8 mouse cellular contexts compared by ENCODE assay signal in genomic region chr11:17052476-17053049, GRCm38 (mm10). TPM values are rescaled to one million over a fixed set of nuclear protein-coding genes. Genes with fewer than 3 reads are reported as not detected.
DNase-seq lines count a peak whose midpoint lies in the region; ATAC-seq and TF ChIP-seq lines count a peak whose summit lies in the region.

No protein-coding gene starts in this region.

- no peak for ATAC-seq in limb, embryonic 13.5 days (ENCODE audit: low FRiP score, low read depth)

- H3K27me3 ChIP-seq in spleen, adult 2 months (ENCODE audit: control insufficient read depth, insufficient read depth, low read length), result no peaks in the 10 kb centered on the region
- no peaks in the 10 kb centered on the region for H3K27me3 ChIP-seq in embryonic facial prominence, embryonic 10.5 days (replicated peaks; ENCODE audit: low read depth, poor library complexity, severe bottlenecking)
- H3K27me3 ChIP-seq in limb, embryonic 13.5 days, result peaks cover 5% of the 10 kb centered on the region; the same call in 1 of the 2 replicates

- WGBS in spleen, adult 2 months, result 25% methylated on average over 6 of the region's 6 CpGs
- WGBS in embryonic facial prominence, embryonic 10.5 days, result 19% methylated on average over 6 of the region's 6 CpGs
- 23% methylated on average over 6 of the region's 6 CpGs for WGBS in limb, embryonic 13.5 days

- H3K4me3 ChIP-seq in spleen, adult 2 months (ENCODE audit: extremely low read depth, insufficient read depth, insufficient read length), result peak overlapping the region; percentile 65
- peak overlapping the region; percentile 74 for H3K4me3 ChIP-seq in embryonic facial prominence, embryonic 10.5 days
- peak overlapping the region; percentile 52 for H3K4me3 ChIP-seq in limb, embryonic 13.5 days

- H3K36me3 ChIP-seq in spleen, adult 2 months (ENCODE audit: control insufficient read depth, insufficient read depth, low read length), result no peaks in the 10 kb centered on the region
- no peaks in the 10 kb centered on the region for H3K36me3 ChIP-seq in embryonic facial prominence, embryonic 10.5 days (replicated peaks)
- no peaks in the 10 kb centered on the region for H3K36me3 ChIP-seq in limb, embryonic 13.5 days

- no peak for TF ChIP-seq POLR2A in spleen, adult 2 months (IDR thresholded peaks at IDR 0.05; ENCODE audit: low read depth, low read length)

- H3K9me3 ChIP-seq in embryonic facial prominence, embryonic 10.5 days, result no peaks in the 10 kb centered on the region
- H3K9me3 ChIP-seq in limb, embryonic 13.5 days, result no peaks in the 10 kb centered on the region

- TF ChIP-seq CTCF in spleen, adult 2 months (IDR thresholded peaks at IDR 0.05; ENCODE audit: extremely low read depth, insufficient read depth, insufficient read length, insufficient replicate concordance), result no peak

- H3K27ac ChIP-seq in spleen, adult 2 months (ENCODE audit: insufficient read depth, low read length), result no peak overlapping the region
- H3K27ac ChIP-seq in embryonic facial prominence, embryonic 10.5 days (replicated peaks), result peak overlapping the region; percentile 83
- H3K27ac ChIP-seq in limb, embryonic 13.5 days, result no peak overlapping the region

- peak overlapping the region; percentile 82 for H3K4me2 ChIP-seq in limb, embryonic 13.5 days (replicated peaks)

- DNase-seq in spleen, adult 2 months (ENCODE audit: low read depth in 1 of 2, low spot score in 2 of 2), result no peak
- DNase-seq in spleen, adult 12 weeks (ENCODE audit: low spot score), result no peak
- peak; percentile 8 for DNase-seq in embryonic facial prominence, embryonic 10.5 days (ENCODE audit: low spot score)
- peak; percentile 4 for DNase-seq in heart, postnatal 4 days
- peak; percentile 9 for DNase-seq in retina, adult 2 months (ENCODE audit: low read depth, low spot score)
- no peak for DNase-seq in adrenal gland, adult 8-10 months
- DNase-seq in gastrocnemius, adult 8-10 months (ENCODE audit: low spot score in 2 of 2), result no peak

- H3K4me1 ChIP-seq in spleen, adult 2 months (ENCODE audit: control insufficient read depth, insufficient read depth, insufficient read length), result peaks cover 5% of the 10 kb centered on the region; the same call in 1 of the 2 replicates
- peaks cover 16% of the 10 kb centered on the region for H3K4me1 ChIP-seq in embryonic facial prominence, embryonic 10.5 days
- H3K4me1 ChIP-seq in limb, embryonic 13.5 days, result peaks cover 13% of the 10 kb centered on the region

- peak overlapping the region; percentile 69 for H3K9ac ChIP-seq in limb, embryonic 13.5 days

RNA-seq across cellular contexts. Expression of gene Plek, which starts 0.4 kb away (rescaled TPM):
- 10.2 and 11.2 TPM in 2 replicates for polyA plus RNA-seq in spleen, adult 2 months (2012; rRNA removed)
- 3.2 and 5.1 TPM in 2 replicates for polyA plus RNA-seq in embryonic facial prominence, embryonic 10.5 days (2016; fragmentation: Nextera tagmentation; extraction: Ambion mirVana)
- total RNA-seq in heart, postnatal 4 days (2021), result 1 to 10 TPM; 2.4 to 2.6 TPM
- 3.1 and 3.4 TPM in 2 replicates for polyA plus RNA-seq in limb, embryonic 13.5 days (2015; fragmentation: Nextera tagmentation; extraction: Ambion mirVana)
- total RNA-seq in adrenal gland, adult 8-10 months (2022), result 10 to 100 TPM in 1 of 4 experiments, 1 to 10 TPM in 3; 4.6 to 11.9 (median 7.8) TPM
- 1 to 10 TPM in 2 of 4 experiments, under 1 TPM in 2; 0.56 to 1.3 (median 0.95) TPM for total RNA-seq in gastrocnemius, adult 8-10 months (2022)

RNA-seq across cellular contexts. Expression of gene Cnrip1, which starts 1.2 kb away (rescaled TPM):
- 10.2 and 12.4 TPM in 2 replicates for polyA plus RNA-seq in spleen, adult 2 months (2012; rRNA removed)
- polyA plus RNA-seq in embryonic facial prominence, embryonic 10.5 days (2016; fragmentation: Nextera tagmentation; extraction: Ambion mirVana), result 12.5 and 16.2 TPM in 2 replicates
- total RNA-seq in heart, postnatal 4 days (2021), result 1 to 10 TPM; 7.4 to 8.0 TPM
- polyA plus RNA-seq in limb, embryonic 13.5 days (2015; fragmentation: Nextera tagmentation; extraction: Ambion mirVana), result 17.2 and 17.4 TPM in 2 replicates
- 10 to 100 TPM; 15.4 to 34.1 (median 24.1) TPM for total RNA-seq in adrenal gland, adult 8-10 months (2022)
- 1 to 10 TPM; 1.6 to 3.0 (median 1.8) TPM for total RNA-seq in gastrocnemius, adult 8-10 months (2022)

Comparison
In these comparisons a context has a peak if more than half of its experiments do, and no peak if none do; other contexts are left out.
1. DNase-seq: peak in embryonic facial prominence, embryonic 10.5 days (single experiment), heart, postnatal 4 days (single experiment) and retina, adult 2 months (single experiment); none in spleen, adult 2 months (0 of 2), spleen, adult 12 weeks (single experiment), adrenal gland, adult 8-10 months (single experiment) and gastrocnemius, adult 8-10 months (0 of 2).
2. Peak in every context shown above with its lines, with median percentiles within 50 percentile points of each other: H3K4me3 ChIP-seq.